Mouse (Mus musculus): ENCODE results near the gene Nuak1.
"Not testable (repeated sequence)": the region's sequence is repeated elsewhere in the genome, so short reads cannot be mapped to it uniquely, and the experiment has no call there.

Nuak1 gene

GRCm38 (mm10) chr10:84440541-84441433, at the start of gene Nuak1:
Gene Nuak1, minus strand, starts transcription at chr10:84440597.
- DNase-seq: peak; percentile 87 to 88

- DNase-seq: no peak
Measured at GRCm38 (mm10) chr10:84490115-84490514, 49.7 kb upstream of the Nuak1 start.

- peak; percentile 47 to 66 for DNase-seq
Measured at GRCm38 (mm10) chr10:84488315-84488714, 47.9 kb upstream of the Nuak1 start.

GRCm38 (mm10) chr10:84484661-84485060, 44.3 kb upstream of the Nuak1 start:
- peak in 1 of 2 experiments; percentile 33 for DNase-seq

GRCm38 (mm10) chr10:84483553-84483952, 43.2 kb upstream of the Nuak1 start:
- peak in 1 of 2 experiments; percentile 34 for DNase-seq

- no peak for DNase-seq
Measured at GRCm38 (mm10) chr10:84483069-84483468, 42.7 kb upstream of the Nuak1 start.

GRCm38 (mm10) chr10:84482418-84482817, 42.0 kb upstream of the Nuak1 start:
- DNase-seq: not testable (repeated sequence)

GRCm38 (mm10) chr10:84481327-84481671, 40.9 kb upstream of the Nuak1 start:
- DNase-seq: peak in 1 of 2 experiments; percentile 22

- DNase-seq: peak; percentile 44 to 50
Measured at GRCm38 (mm10) chr10:84480667-84481326, 40.4 kb upstream of the Nuak1 start.

- DNase-seq: no peak
Measured at GRCm38 (mm10) chr10:84480146-84480545, 39.7 kb upstream of the Nuak1 start.

GRCm38 (mm10) chr10:84477613-84478076, 37.2 kb upstream of the Nuak1 start:
- no peak for DNase-seq

GRCm38 (mm10) chr10:84477045-84477612, 36.7 kb upstream of the Nuak1 start:
- no peak for DNase-seq

- DNase-seq: peak in 1 of 2 experiments; percentile 15
Measured at GRCm38 (mm10) chr10:84467555-84468164, 27.3 kb upstream of the Nuak1 start.

GRCm38 (mm10) chr10:84465511-84465910, 25.1 kb upstream of the Nuak1 start:
- peak in 1 of 2 experiments; percentile 18 for DNase-seq

- no peak for DNase-seq
Measured at GRCm38 (mm10) chr10:84460420-84461101, 20.2 kb upstream of the Nuak1 start.

GRCm38 (mm10) chr10:84458094-84458493, 17.7 kb upstream of the Nuak1 start:
- DNase-seq: no peak

GRCm38 (mm10) chr10:84457539-84457938, 17.1 kb upstream of the Nuak1 start:
- DNase-seq: peak in 1 of 2 experiments; percentile 29

GRCm38 (mm10) chr10:84456632-84457320, 16.4 kb upstream of the Nuak1 start:
- no peak for DNase-seq

- DNase-seq: no peak
Measured at GRCm38 (mm10) chr10:84451883-84452282, 11.5 kb upstream of the Nuak1 start.

GRCm38 (mm10) chr10:84450654-84451053, 10.3 kb upstream of the Nuak1 start:
- DNase-seq: peak; percentile 75 to 77

GRCm38 (mm10) chr10:84449733-84450132, 9.3 kb upstream of the Nuak1 start:
- DNase-seq: no peak

- DNase-seq: no peak
Measured at GRCm38 (mm10) chr10:84447411-84447821, 7.0 kb upstream of the Nuak1 start.

All from lung, adult 18-20 months (tissue).